Mouse (Mus musculus) erythroblast, adult 5-6 weeks (primary cell): ENCODE data around the gene Mfap2. TPM values are rescaled to one million over a fixed set of nuclear protein-coding genes. Genes with fewer than 3 reads are reported as not detected.
A peak's percentile ranks its signal among the peaks of the same experiment; 100 is the strongest.

Source experiments
- ATAC-seq: replicated peaks from 2 replicates; pipeline ENCODE4 v1.8.0; 2016; ENCODE audit warnings: moderate number of reproducible peaks, mild to moderate bottlenecking, moderate TSS enrichment, inconsistent platforms; ENCODE audit not compliant: poor library complexity, low FRiP score, severe bottlenecking
- total RNA-seq, 2 experiments: library from RNA; stranded (forward) in 1 of 2; stranded (reverse) in 1 of 2; fragments of 150-400 nt in 1 of 2; fragments of 200-764, 138-1000 nt in 1 of 2; gene quantifications; 2 replicates each; pipeline versions ENCODE4 v1.2.3 to v1.2.4; 2015 to 2017; ENCODE audit warnings: low replicate concordance in 2 of 2

The Mfap2 gene
- total RNA-seq, 2 experiments from 2014 or later: not detected

- ATAC-seq: no peak
Measured at GRCm38 (mm10) chr4:141064104-141064659, 54.0 kb downstream of the Mfap2 start.

DNA sequence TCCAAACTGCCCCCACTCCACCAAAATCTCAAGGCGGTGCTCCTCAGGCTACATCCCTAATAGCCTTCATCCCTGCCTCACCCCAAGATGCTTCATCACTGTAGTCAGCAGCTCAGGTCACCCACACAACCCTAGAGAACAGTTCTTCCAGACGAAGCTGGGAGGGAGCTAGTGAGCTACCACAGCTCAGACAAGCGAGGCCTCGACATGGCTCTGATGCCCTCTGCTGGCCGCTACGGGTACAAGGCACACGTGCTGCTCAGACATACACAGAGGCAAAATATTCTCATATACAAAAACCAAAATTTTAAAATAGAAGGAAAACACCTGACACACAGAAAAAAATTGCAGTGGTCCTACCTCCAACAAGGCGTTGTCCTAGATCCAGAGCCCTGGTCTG lies 54.9 kb downstream of the Mfap2 start:
- ATAC-seq: peak; percentile 60

Other genes starting within 250 kb of the Mfap2 start
- gene Padi4, start 236.2 kb upstream of the Mfap2 start, total RNA-seq (2015; ENCODE audit: low replicate concordance): 17.6 and 18.6 TPM in 2 replicates
- 11.6 and 13.5 TPM in 2 replicates for gene Padi4, start 236.2 kb upstream of the Mfap2 start, total RNA-seq (2017; ENCODE audit: low replicate concordance)
- gene Padi3, start 199.8 kb upstream of the Mfap2 start, total RNA-seq (2015; ENCODE audit: low replicate concordance): not detected in 2 replicates
- not detected in 2 replicates for gene Padi3, start 199.8 kb upstream of the Mfap2 start, total RNA-seq (2017; ENCODE audit: low replicate concordance)
- not detected in 2 replicates for gene Padi1, start 164.6 kb upstream of the Mfap2 start, total RNA-seq (2015; ENCODE audit: low replicate concordance)
- not detected in 2 replicates for gene Padi1, start 164.6 kb upstream of the Mfap2 start, total RNA-seq (2017; ENCODE audit: low replicate concordance)
- 5.4 and 7.1 TPM in 2 replicates for gene Padi2, start 104.1 kb upstream of the Mfap2 start, total RNA-seq (2015; ENCODE audit: low replicate concordance)
- 5.0 and 5.1 TPM in 2 replicates for gene Padi2, start 104.1 kb upstream of the Mfap2 start, total RNA-seq (2017; ENCODE audit: low replicate concordance)
- gene Sdhb, start 49.2 kb upstream of the Mfap2 start, total RNA-seq (2015; ENCODE audit: low replicate concordance): 46.7 and 50.4 TPM in 2 replicates
- gene Sdhb, start 49.2 kb upstream of the Mfap2 start, total RNA-seq (2017; ENCODE audit: low replicate concordance): 20.5 and 34.4 TPM in 2 replicates
- 6.7 and 10.0 TPM in 2 replicates for gene Atp13a2, start 23.5 kb upstream of the Mfap2 start, total RNA-seq (2015; ENCODE audit: low replicate concordance)
- gene Atp13a2, start 23.5 kb upstream of the Mfap2 start, total RNA-seq (2017; ENCODE audit: low replicate concordance): 4.9 and 5.9 TPM in 2 replicates
- not detected in 2 replicates for gene Crocc, start 50.1 kb downstream of the Mfap2 start, total RNA-seq (2015; ENCODE audit: low replicate concordance)
- gene Crocc, start 50.1 kb downstream of the Mfap2 start, total RNA-seq (2017; ENCODE audit: low replicate concordance): 0.34 and 4.9 TPM in 2 replicates
- gene Necap2, start 67.9 kb downstream of the Mfap2 start, total RNA-seq (2015; ENCODE audit: low replicate concordance): 41.0 and 58.6 TPM in 2 replicates
- 68.0 and 75.4 TPM in 2 replicates for gene Necap2, start 67.9 kb downstream of the Mfap2 start, total RNA-seq (2017; ENCODE audit: low replicate concordance)
- not detected in 2 replicates for gene Spata21, start 77.9 kb downstream of the Mfap2 start, total RNA-seq (2015; ENCODE audit: low replicate concordance)
- gene Spata21, start 77.9 kb downstream of the Mfap2 start, total RNA-seq (2017; ENCODE audit: low replicate concordance): not detected in 2 replicates
- 12.1 and 19.0 TPM in 2 replicates for gene Szrd1, start 129.4 kb downstream of the Mfap2 start, total RNA-seq (2015; ENCODE audit: low replicate concordance)
- gene Szrd1, start 129.4 kb downstream of the Mfap2 start, total RNA-seq (2017; ENCODE audit: low replicate concordance): 11.8 and 17.4 TPM in 2 replicates
- gene Fbxo42, start 137.5 kb downstream of the Mfap2 start, total RNA-seq (2015; ENCODE audit: low replicate concordance): 43.2 and 49.3 TPM in 2 replicates
- 54.4 and 64.7 TPM in 2 replicates for gene Fbxo42, start 137.5 kb downstream of the Mfap2 start, total RNA-seq (2017; ENCODE audit: low replicate concordance)
- not detected in 2 replicates for gene Rsg1, start 203.5 kb downstream of the Mfap2 start, total RNA-seq (2015; ENCODE audit: low replicate concordance)
- 0.42 TPM in 1 of 2 replicates, not detected in the other for gene Rsg1, start 203.5 kb downstream of the Mfap2 start, total RNA-seq (2017; ENCODE audit: low replicate concordance)
- gene Arhgef19, start 229.1 kb downstream of the Mfap2 start, total RNA-seq (2015; ENCODE audit: low replicate concordance): not detected in 2 replicates
- gene Arhgef19, start 229.1 kb downstream of the Mfap2 start, total RNA-seq (2017; ENCODE audit: low replicate concordance): not detected in 2 replicates